Mouse (Mus musculus) embryonic facial prominence, embryonic 10.5 days (tissue): ENCODE data around the gene Rbm4. TPM values are rescaled to one million over a fixed set of nuclear protein-coding genes. Genes with fewer than 3 reads are reported as not detected.
A peak's percentile ranks its signal among the peaks of the same experiment; 100 is the strongest.
"Not testable (repeated sequence)": the region's sequence is repeated elsewhere in the genome, so short reads cannot be mapped to it uniquely, and the experiment has no call there.

Experiments used
- DNase-seq: peaks from one replicate; pipeline ENCODE4 v3.0.0-alpha.2; 2017; ENCODE audit warnings: low spot score
- H3K27ac ChIP-seq: fragments of 300-500 bp; sonication (generic); replicated peaks from 2 replicates; pipeline ENCODE4 v1.5.1; 2016; ENCODE audit warnings: mild to moderate bottlenecking
- H3K27me3 ChIP-seq: fragments of 300-500 bp; sonication (generic); replicated peaks from 2 replicates; pipeline ENCODE4 v1.6.1; 2016; ENCODE audit warnings: low read depth, mild to moderate bottlenecking; ENCODE audit not compliant: poor library complexity, severe bottlenecking
- H3K36me3 ChIP-seq: fragments of 300-500 bp; sonication (generic); replicated peaks from 2 replicates; pipeline ENCODE4 v1.6.1; 2016; ENCODE audit warnings: mild to moderate bottlenecking, moderate library complexity
- H3K4me1 ChIP-seq: fragments of 300-500 bp; sonication (generic); 2 replicates; pipeline ENCODE4 v1.6.1; 2016
- H3K4me3 ChIP-seq: fragments of 300-500 bp; sonication (generic); 2 replicates; pipeline ENCODE4 v1.5.1; 2016; ENCODE audit warnings: mild to moderate bottlenecking, moderate library complexity
- H3K9me3 ChIP-seq: fragments of 300-500 bp; sonication (generic); 2 replicates; pipeline ENCODE4 v1.6.1; 2016; ENCODE audit warnings: mild to moderate bottlenecking
- WGBS: fragments of 180-500 bp; shearing (Covaris S2); methylation state at CpG from one replicate; pipeline ENCODE4 v1.1.7; 2016; 5-methylcytosine and 5-hydroxymethylcytosine counted together
- polyA plus RNA-seq: library from polyadenylated mRNA; unstranded; fragments of >200 nt; fragmentation: Nextera tagmentation; extraction: Ambion mirVana; gene quantifications from 2 replicates; pipeline ENCODE4 v1.2.1, GENCODE M21; 2016

The Rbm4 gene
- polyA plus RNA-seq, 1 experiment from 2014 or later, result 99.5 TPM

DNA sequence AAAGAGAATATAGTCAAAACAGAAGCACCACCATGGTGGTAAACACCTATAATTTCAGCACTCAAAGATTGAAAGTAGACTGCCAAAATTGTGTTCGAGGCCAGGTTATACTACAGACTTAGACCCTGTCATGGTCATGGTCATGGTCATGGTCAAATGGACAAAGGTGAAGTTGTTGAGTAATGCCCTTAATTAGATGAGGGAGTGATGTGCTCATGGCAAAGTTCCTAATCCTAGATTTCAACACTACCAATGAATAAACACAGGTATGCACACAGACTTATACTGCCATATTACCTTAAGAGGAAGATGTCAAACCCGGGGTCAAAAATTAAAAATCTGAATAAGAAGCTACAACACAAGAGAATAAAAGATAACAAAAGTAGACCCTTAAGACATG is 7.4 kb downstream of the Rbm4 start:
- no peak for DNase-seq
- H3K27me3 ChIP-seq, result no peaks in the 10 kb centered on the region
- 95% methylated on average over 2 of the region's 2 CpGs for WGBS
- peaks cover 19% of the 10 kb centered on the region for H3K4me1 ChIP-seq
- H3K27ac ChIP-seq, result no peak overlapping the region
- H3K4me3 ChIP-seq, result no peak overlapping the region
- no peaks in the 10 kb centered on the region for H3K9me3 ChIP-seq
- peaks cover 100% of the 10 kb centered on the region for H3K36me3 ChIP-seq

- H3K4me1 ChIP-seq, result peaks cover 8% of the 10 kb centered on the region
- 94% methylated on average over 7 of the region's 7 CpGs for WGBS
- peaks cover 100% of the 10 kb centered on the region for H3K36me3 ChIP-seq
- H3K4me3 ChIP-seq, result no peak overlapping the region
- H3K9me3 ChIP-seq, result no peaks in the 10 kb centered on the region
- DNase-seq, result no peak
- no peaks in the 10 kb centered on the region for H3K27me3 ChIP-seq
- H3K27ac ChIP-seq, result no peak overlapping the region
These were observed 8.5 kb downstream of the Rbm4 start for GRCm38 (mm10) chr19:4785206-4785605.

GRCm38 (mm10) chr19:4782891-4783290 is 10.8 kb downstream of the Rbm4 start:
- Histone ChIP-seq H3K27me3 (no peaks in the 10 kb centered on the region), H3K27ac (no peak overlapping the region), H3K4me3 (no peak overlapping the region), H3K4me1 (peaks cover 6% of the 10 kb centered on the region; the same call in 1 of the 2 replicates), H3K9me3 (no peaks in the 10 kb centered on the region), H3K36me3 (peaks cover 98% of the 10 kb centered on the region)
- DNase-seq, result no peak
- 93% methylated on average over 2 of the region's 2 CpGs for WGBS

GRCm38 (mm10) chr19:4772785-4773184 is 20.9 kb downstream of the Rbm4 start:
- H3K36me3 ChIP-seq, result peaks cover 100% of the 10 kb centered on the region
- WGBS, result 92% methylated on average over 3 of the region's 3 CpGs

GRCm38 (mm10) chr19:4767507-4768148 is 26.1 kb downstream of the Rbm4 start:
- Histone ChIP-seq H3K4me3 (no peak overlapping the region), H3K36me3 (peaks cover 100% of the 10 kb centered on the region), H3K4me1 (no peaks in the 10 kb centered on the region), H3K27ac (no peak overlapping the region), H3K9me3 (no peaks in the 10 kb centered on the region), H3K27me3 (no peaks in the 10 kb centered on the region)
- 94% methylated on average over 12 of the region's 12 CpGs for WGBS
- DNase-seq, result no peak

More at GRCm38 (mm10) chr19:4772785-4773184, 20.9 kb downstream of the Rbm4 start:
- Histone ChIP-seq H3K4me1 (no peaks in the 10 kb centered on the region), H3K9me3 (no peaks in the 10 kb centered on the region), H3K4me3 (no peak overlapping the region), H3K27ac (no peak overlapping the region), H3K27me3 (no peaks in the 10 kb centered on the region)
- no peak for DNase-seq

DNA sequence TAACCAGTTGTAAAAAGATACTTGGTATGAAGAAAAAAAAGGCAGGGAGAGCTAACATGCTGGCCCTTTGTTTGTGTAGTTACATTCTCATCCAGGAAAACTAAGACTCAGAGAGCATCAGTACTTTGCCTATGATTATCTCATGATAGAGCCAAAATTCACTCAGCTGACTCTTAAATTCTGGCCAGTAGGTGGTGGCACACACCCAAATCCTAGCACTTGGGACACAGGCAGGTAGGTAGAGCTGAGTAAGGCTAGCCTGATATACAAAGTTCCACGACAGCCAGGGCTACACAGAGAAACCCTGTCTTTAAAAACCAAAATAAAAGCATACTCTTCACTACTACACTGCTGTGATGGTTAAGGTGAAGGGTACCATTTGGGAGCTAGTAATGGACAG is 30.8 kb downstream of the Rbm4 start:
- Histone ChIP-seq H3K9me3 (no peaks in the 10 kb centered on the region), H3K4me1 (peaks cover 18% of the 10 kb centered on the region), H3K27ac (no peak overlapping the region), H3K27me3 (no peaks in the 10 kb centered on the region), H3K4me3 (no peak overlapping the region), H3K36me3 (peaks cover 97% of the 10 kb centered on the region)
- WGBS, result 78% methylated on average over 1 of the region's 1 CpGs
- DNase-seq, result no peak

- peaks cover 22% of the 10 kb centered on the region for H3K4me1 ChIP-seq
- peaks cover 78% of the 10 kb centered on the region for H3K36me3 ChIP-seq
- not testable (repeated sequence) for H3K27ac ChIP-seq, H3K4me3 ChIP-seq, DNase-seq, H3K9me3 ChIP-seq, H3K27me3 ChIP-seq
- 89% methylated on average over 8 of the region's 8 CpGs for WGBS
These were observed 33.2 kb downstream of the Rbm4 start for GRCm38 (mm10) chr19:4760544-4760943.

- H3K4me1 ChIP-seq, result peaks cover 22% of the 10 kb centered on the region
- 13% methylated on average over 9 of the region's 9 CpGs for WGBS
- H3K27ac ChIP-seq, result peak overlapping the region; percentile 99
- H3K9me3 ChIP-seq, result no peaks in the 10 kb centered on the region
- peaks cover 47% of the 10 kb centered on the region for H3K36me3 ChIP-seq
- peak overlapping the region; percentile 82 for H3K4me3 ChIP-seq
- no peak for DNase-seq
- H3K27me3 ChIP-seq, result no peaks in the 10 kb centered on the region
These were observed 36.8 kb downstream of the Rbm4 start for GRCm38 (mm10) chr19:4756921-4757320.

DNA sequence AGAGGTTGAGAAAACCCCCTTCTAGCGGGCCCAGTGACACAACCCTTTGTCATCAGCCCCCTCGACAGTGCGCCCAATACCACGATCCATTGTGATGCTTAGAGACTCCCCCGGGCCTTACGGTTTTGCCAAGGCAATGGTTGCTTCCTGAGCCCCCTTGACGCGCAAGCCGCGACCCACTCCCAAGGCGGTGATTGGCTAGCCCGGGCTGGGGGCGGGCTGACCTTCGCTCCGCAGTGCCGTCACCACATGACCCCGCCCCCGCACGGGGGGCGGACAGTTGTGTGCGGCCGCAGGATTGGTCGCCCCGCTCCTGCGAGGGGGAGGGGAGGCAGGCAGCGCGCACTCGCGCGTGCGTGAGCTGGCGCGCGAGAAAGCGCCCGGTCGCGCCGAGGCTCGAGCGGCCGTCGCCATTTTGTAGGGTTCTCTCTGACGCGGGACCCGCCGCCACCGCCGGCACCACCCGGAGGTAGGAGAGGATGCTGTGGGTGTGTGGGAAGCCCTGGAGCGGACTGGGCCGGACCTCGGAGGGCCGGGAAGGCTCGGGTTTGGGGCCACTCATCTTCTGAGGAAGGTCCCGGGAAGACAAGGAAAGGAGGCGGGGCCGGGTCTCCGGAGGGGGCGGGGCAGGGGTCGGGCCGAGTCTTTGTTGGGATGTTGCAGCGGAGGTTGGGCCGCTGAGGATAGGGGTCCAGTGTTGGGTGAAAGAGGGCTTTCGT is 37.3 kb downstream of the Rbm4 start, which contains the start of gene Rbm4b:
TSS of gene Rbm4b (plus strand) at position 305 of the 719 bp plus-strand sequence.
- no peaks in the 10 kb centered on the region for H3K27me3 ChIP-seq
- DNase-seq, result peak; percentile 99
- H3K4me3 ChIP-seq, result peak within 1 kb of the TSS; percentile 82
- peaks cover 47% of the 10 kb centered on the region for H3K36me3 ChIP-seq
- H3K27ac ChIP-seq, result peak within 1 kb of the TSS; percentile 99
- under 1% methylated on average over 65 of the region's 65 CpGs for WGBS
- no peaks in the 10 kb centered on the region for H3K9me3 ChIP-seq
- H3K4me1 ChIP-seq, result peaks cover 22% of the 10 kb centered on the region

DNA sequence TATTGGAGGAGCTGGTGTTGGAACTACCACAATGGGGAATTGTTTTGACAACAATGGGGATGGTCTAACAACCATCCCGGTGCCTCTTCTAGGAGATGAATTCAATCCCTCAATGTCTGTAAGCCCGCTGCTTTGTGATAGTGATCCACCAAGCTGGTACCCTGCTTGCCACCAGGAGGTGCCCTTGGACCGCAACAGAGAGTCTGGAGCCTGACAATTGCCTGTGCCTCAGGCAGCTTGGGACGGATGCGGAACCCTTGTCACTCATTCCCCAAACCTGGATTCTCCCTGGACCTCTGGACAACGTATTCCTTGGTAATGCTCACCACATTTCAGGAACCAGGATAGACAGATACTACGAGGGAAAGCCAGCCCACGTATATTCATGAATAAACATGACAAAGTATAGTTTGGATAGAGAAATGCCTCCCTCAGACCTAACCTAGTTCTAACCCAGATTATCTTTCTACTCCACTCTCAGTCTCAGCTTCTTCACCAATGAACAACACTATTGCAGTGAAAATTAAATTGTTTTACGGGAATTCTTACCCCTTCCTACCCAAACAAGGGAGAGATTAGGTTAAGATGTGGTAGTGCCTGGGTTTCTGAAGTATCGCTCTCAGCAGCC is 38.0 kb downstream of the Rbm4 start:
- H3K27ac ChIP-seq, result peak overlapping the region; percentile 99
- peak; percentile 90 for DNase-seq
- peaks cover 46% of the 10 kb centered on the region for H3K36me3 ChIP-seq
- under 1% methylated on average over 10 of the region's 10 CpGs for WGBS
- no peaks in the 10 kb centered on the region for H3K9me3 ChIP-seq
- H3K4me1 ChIP-seq, result peaks cover 22% of the 10 kb centered on the region
- H3K4me3 ChIP-seq, result peak overlapping the region; percentile 82
- H3K27me3 ChIP-seq, result no peaks in the 10 kb centered on the region

DNA sequence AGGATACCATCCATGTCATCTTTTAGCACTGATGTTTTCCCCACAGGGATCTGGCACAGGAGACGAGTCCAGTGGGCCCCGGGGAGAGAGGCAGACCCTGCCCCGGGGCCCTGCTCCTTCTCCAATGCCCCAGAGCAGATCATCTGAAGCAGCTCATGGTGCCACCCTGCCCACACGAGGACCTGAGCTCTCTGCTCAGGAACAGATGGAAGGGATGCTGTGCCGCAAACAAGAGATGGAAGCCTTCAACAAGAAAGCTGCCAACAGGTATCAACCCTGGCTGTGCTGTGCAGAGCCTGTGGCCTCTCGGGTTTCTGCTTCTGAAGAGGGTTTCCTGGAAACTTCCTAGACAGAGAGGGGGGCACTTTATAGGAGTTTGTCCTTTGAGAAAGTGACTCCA is 43.7 kb downstream of the Rbm4 start:
- WGBS, result 87% methylated on average over 6 of the region's 6 CpGs
- H3K9me3 ChIP-seq, result no peaks in the 10 kb centered on the region
- H3K27me3 ChIP-seq, result no peaks in the 10 kb centered on the region
- H3K36me3 ChIP-seq, result peaks cover 73% of the 10 kb centered on the region
- no peak for DNase-seq
- H3K27ac ChIP-seq, result no peak overlapping the region
- H3K4me3 ChIP-seq, result no peak overlapping the region
- no peaks in the 10 kb centered on the region for H3K4me1 ChIP-seq

DNA sequence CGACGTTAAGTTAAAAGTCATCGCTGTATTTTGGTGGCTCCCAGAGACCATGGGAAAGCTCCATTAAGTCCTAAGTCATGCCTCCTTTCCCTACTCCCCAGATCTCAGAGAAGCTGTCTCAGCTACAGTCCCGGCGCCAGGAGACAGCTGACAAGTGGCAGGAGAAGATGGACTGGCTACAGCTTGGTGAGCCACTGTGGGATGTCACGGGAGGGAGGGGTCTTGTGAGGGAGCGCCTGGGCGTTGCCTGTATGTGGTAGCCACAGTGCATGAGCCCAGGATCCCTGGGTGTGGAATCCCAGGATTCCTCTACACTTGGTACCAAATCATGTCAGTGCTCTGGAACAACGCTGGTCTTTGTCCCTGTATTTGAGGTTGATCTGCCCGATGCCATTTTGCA is 45.2 kb downstream of the Rbm4 start:
- WGBS, result 89% methylated on average over 10 of the region's 10 CpGs
- Histone ChIP-seq H3K9me3 (no peaks in the 10 kb centered on the region), H3K4me3 (no peak overlapping the region), H3K27ac (no peak overlapping the region), H3K4me1 (no peaks in the 10 kb centered on the region), H3K27me3 (no peaks in the 10 kb centered on the region), H3K36me3 (peaks cover 86% of the 10 kb centered on the region)
- DNase-seq, result no peak
